Mouse (Mus musculus): Measurements from ENCODE around the gene Cops7a. TPM values are rescaled to one million over a fixed set of nuclear protein-coding genes. Genes with fewer than 3 reads are reported as not detected.

Cops7a gene
- polyA plus RNA-seq, 1 experiment: not detected

DNA sequence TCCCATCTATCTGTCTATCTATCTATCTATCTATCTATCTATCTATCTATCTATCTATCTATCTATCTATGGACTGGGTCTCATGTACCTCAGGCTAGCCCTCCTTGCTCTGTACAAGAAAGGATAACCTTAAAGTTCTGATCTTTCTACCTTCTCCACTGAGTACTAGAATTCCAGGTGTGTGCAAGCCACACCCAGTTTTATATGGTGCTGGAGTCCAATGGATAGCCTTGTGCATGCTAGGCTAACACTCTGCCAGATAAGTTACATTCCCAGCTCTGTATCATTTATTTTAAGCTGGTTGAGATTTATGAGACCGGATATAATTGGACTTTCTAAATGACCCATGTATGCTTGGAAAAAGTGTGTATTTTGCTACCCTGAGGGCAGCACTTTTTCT is 23.7 kb downstream of the Cops7a start:
- WGBS: 91% methylated on average over 1 of the region's 1 CpGs

GRCm38 (mm10) chr6:124938554-124938953 is 26.8 kb downstream of the Cops7a start:
- 95% methylated on average over 7 of the region's 7 CpGs for WGBS
- TF ChIP-seq POLR2A (IDR thresholded peaks at IDR 0.05; ENCODE audit: insufficient read depth, low read depth, low read length) (no peak), CTCF (IDR thresholded peaks at IDR 0.05; ENCODE audit: insufficient read depth, low read depth, low read length) (no peak)

More for the DNA sequence above, 23.7 kb downstream of the Cops7a start:
- no peaks in the 10 kb centered on the region for H3K4me1 ChIP-seq (ENCODE audit: control insufficient read depth, insufficient read depth, low read length)
- TF ChIP-seq CTCF (IDR thresholded peaks at IDR 0.05; ENCODE audit: insufficient read depth, low read depth, low read length) (no peak), POLR2A (IDR thresholded peaks at IDR 0.05; ENCODE audit: insufficient read depth, low read depth, low read length) (no peak)
- H3K4me3 ChIP-seq (ENCODE audit: insufficient read depth, low read depth, low read length): no peak overlapping the region
- no peak overlapping the region for H3K27ac ChIP-seq (ENCODE audit: insufficient read depth, low read depth, low read length)

GRCm38 (mm10) chr6:124937493-124937892 is 27.8 kb downstream of the Cops7a start:
- no peak for TF ChIP-seq POLR2A (IDR thresholded peaks at IDR 0.05; ENCODE audit: insufficient read depth, low read depth, low read length)
- no peak for TF ChIP-seq CTCF (IDR thresholded peaks at IDR 0.05; ENCODE audit: insufficient read depth, low read depth, low read length)
- WGBS: 69% methylated on average over 2 of the region's 2 CpGs

More at GRCm38 (mm10) chr6:124938554-124938953, 26.8 kb downstream of the Cops7a start:
- Histone ChIP-seq H3K4me1 (ENCODE audit: control insufficient read depth, insufficient read depth, low read length) (peaks cover 15% of the 10 kb centered on the region), H3K4me3 (ENCODE audit: insufficient read depth, low read depth, low read length) (no peak overlapping the region), H3K27ac (ENCODE audit: insufficient read depth, low read depth, low read length) (no peak overlapping the region)

DNA sequence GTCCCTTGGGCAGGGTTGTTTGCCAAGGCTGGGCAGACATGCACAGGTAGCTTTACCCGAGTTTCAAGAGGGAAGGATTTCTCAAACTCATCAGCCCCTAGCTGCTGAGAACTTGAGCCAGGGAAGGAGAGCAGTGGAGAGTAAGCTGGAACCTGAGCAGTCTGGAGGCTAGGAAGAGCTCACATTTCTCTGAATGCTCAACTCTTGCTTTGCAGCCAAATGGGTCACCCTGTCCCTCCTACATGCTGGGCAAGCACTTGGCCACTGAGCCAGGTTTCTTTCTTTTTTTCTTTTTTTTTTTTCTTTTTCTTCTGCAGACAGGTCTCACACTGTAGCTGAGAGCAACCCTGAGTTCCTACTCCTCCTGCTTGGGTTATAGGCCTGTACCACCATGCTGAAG is 28.7 kb downstream of the Cops7a start:
- Histone ChIP-seq H3K27ac (ENCODE audit: insufficient read depth, low read depth, low read length) (0 out of 2 replicates have a peak overlapping the region, but pooled peaks have one; percentile 41), H3K4me1 (ENCODE audit: control insufficient read depth, insufficient read depth, low read length) (peaks cover 25% of the 10 kb centered on the region), H3K4me3 (ENCODE audit: insufficient read depth, low read depth, low read length) (no peak overlapping the region)
- TF ChIP-seq POLR2A (IDR thresholded peaks at IDR 0.05; ENCODE audit: insufficient read depth, low read depth, low read length) (no peak), CTCF (IDR thresholded peaks at IDR 0.05; ENCODE audit: insufficient read depth, low read depth, low read length) (no peak)
- 77% methylated on average over 1 of the region's 1 CpGs for WGBS

More at GRCm38 (mm10) chr6:124937493-124937892, 27.8 kb downstream of the Cops7a start:
- no peak overlapping the region for H3K4me3 ChIP-seq (ENCODE audit: insufficient read depth, low read depth, low read length)
- H3K4me1 ChIP-seq (ENCODE audit: control insufficient read depth, insufficient read depth, low read length): peaks cover 20% of the 10 kb centered on the region
- H3K27ac ChIP-seq (ENCODE audit: insufficient read depth, low read depth, low read length): no peak overlapping the region

DNA sequence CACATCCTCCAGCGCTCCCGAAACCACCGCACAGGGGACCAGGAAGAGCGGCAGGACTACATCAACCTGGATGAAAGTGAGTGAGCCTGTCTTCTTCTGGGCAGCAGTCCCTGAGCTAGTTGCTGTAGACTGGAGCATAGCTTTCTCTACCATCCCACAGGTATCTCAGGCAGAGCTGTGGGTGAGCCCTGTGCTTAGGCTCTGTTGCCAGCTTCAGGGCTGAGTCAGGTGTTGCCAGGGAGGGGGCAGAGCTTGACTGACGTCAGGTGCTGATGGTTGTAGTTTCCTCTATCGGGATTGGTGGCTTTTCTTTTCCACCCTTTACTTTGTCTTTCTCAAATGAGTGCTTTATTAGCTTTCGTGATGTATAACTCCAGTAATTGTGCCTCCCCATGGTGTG is 30.7 kb downstream of the Cops7a start:
- no peak overlapping the region for H3K4me3 ChIP-seq (ENCODE audit: insufficient read depth, low read depth, low read length)
- TF ChIP-seq POLR2A (IDR thresholded peaks at IDR 0.05; ENCODE audit: insufficient read depth, low read depth, low read length) (no peak), CTCF (IDR thresholded peaks at IDR 0.05; ENCODE audit: insufficient read depth, low read depth, low read length) (no peak)
- H3K27ac ChIP-seq (ENCODE audit: insufficient read depth, low read depth, low read length): no peak overlapping the region
- H3K4me1 ChIP-seq (ENCODE audit: control insufficient read depth, insufficient read depth, low read length): peaks cover 25% of the 10 kb centered on the region
- WGBS: 90% methylated on average over 7 of the region's 7 CpGs

- Histone ChIP-seq H3K4me3 (ENCODE audit: insufficient read depth, low read depth, low read length) (no peak overlapping the region), H3K27ac (ENCODE audit: insufficient read depth, low read depth, low read length) (no peak overlapping the region), H3K4me1 (ENCODE audit: control insufficient read depth, insufficient read depth, low read length) (peaks cover 25% of the 10 kb centered on the region)
- TF ChIP-seq POLR2A (IDR thresholded peaks at IDR 0.05; ENCODE audit: insufficient read depth, low read depth, low read length) (no peak), CTCF (IDR thresholded peaks at IDR 0.05; ENCODE audit: insufficient read depth, low read depth, low read length) (no peak)
- WGBS: 83% methylated on average over 3 of the region's 3 CpGs
Measured at GRCm38 (mm10) chr6:124933127-124933526, 32.2 kb downstream of the Cops7a start.

DNA sequence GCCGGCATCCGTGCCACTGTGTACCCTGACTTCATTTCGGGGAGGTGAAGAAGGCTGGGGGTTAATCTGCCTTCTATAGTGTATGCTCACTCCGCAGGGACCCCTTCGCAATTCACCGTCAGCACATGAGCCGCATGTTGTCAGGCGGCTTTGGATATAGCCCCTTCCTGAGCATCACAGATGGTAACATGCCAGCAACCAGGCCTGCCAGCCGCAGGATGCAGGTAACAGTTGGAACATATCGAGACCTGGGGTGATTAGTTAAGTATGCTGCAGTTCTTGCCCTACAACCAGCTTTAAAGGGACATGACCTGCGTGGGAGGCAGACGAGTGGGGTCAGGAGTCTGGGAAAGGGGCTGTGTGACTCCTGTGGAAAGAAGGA is 33.0 kb downstream of the Cops7a start:
- Histone ChIP-seq H3K4me3 (ENCODE audit: insufficient read depth, low read depth, low read length) (peak overlapping the region; percentile 100), H3K27ac (ENCODE audit: insufficient read depth, low read depth, low read length) (peak overlapping the region; percentile 98), H3K4me1 (ENCODE audit: control insufficient read depth, insufficient read depth, low read length) (peaks cover 25% of the 10 kb centered on the region)
- TF ChIP-seq POLR2A (IDR thresholded peaks at IDR 0.05; ENCODE audit: insufficient read depth, low read depth, low read length): no peak
- no peak for TF ChIP-seq CTCF (IDR thresholded peaks at IDR 0.05; ENCODE audit: insufficient read depth, low read depth, low read length)
- WGBS: 27% methylated on average over 12 of the region's 12 CpGs

DNA sequence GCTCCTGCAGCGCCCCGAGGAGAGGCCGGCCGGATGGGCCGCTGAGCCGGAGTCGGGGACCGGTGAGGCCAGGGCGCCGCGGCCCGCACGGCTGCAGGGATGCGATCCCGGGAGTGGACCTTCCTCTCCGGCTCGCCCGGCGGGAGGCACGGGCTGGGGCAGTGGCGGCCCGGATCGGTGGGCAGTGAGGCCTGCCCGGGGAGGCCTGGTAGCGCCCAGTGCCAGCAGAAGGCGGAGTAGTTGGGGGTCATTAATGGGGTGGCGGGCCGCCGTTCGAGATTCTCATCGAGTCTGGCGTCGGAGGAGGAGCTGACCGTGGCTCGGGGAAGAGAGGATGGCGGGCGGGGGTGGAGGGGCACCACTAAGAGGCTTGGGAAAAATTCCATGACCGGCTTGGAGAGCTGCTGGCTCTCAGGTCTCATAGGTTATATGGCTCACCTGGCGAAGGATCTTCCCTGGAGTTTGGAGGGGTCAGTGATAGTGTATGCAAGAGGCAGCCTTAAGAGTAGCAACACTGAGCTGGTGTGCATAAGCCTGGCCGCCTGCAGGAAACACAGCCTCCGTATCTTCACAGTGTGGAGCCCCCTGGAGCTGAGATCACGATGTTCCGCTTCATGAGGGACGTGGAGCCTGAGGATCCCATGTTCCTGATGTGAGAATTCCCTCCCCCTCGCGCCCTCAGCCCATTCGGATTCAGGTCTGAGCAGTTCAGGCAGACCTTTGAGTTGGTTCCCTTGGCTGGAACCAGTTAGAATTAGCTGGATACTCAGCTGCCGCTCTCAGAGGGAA is 33.6 kb downstream of the Cops7a start:
- under 1% methylated on average over 48 of the region's 48 CpGs for WGBS
- peaks cover 25% of the 10 kb centered on the region for H3K4me1 ChIP-seq (ENCODE audit: control insufficient read depth, insufficient read depth, low read length)
- TF ChIP-seq CTCF (IDR thresholded peaks at IDR 0.05; ENCODE audit: insufficient read depth, low read depth, low read length): peak; percentile 30; the same call in 1 of the 2 replicates
- no peak; the same call in 1 of the 2 replicates for TF ChIP-seq POLR2A (IDR thresholded peaks at IDR 0.05; ENCODE audit: insufficient read depth, low read depth, low read length)
- H3K27ac ChIP-seq (ENCODE audit: insufficient read depth, low read depth, low read length): peak overlapping the region; percentile 98
- peak overlapping the region; percentile 100 for H3K4me3 ChIP-seq (ENCODE audit: insufficient read depth, low read depth, low read length)

- WGBS: under 1% methylated on average over 62 of the region's 64 CpGs
- TF ChIP-seq POLR2A (IDR thresholded peaks at IDR 0.05; ENCODE audit: insufficient read depth, low read depth, low read length): peak; percentile 81
- TF ChIP-seq CTCF (IDR thresholded peaks at IDR 0.05; ENCODE audit: insufficient read depth, low read depth, low read length): peak; percentile 92
Measured at GRCm38 (mm10) chr6:124930754-124931524, 34.4 kb downstream of the Cops7a start, which contains the start of gene Mlf2. Gene Mlf2, plus strand, starts transcription at chr6:124931386.

More at GRCm38 (mm10) chr6:124930754-124931524, 34.4 kb downstream of the Cops7a start, which contains the start of gene Mlf2:
- Histone ChIP-seq H3K4me1 (ENCODE audit: control insufficient read depth, insufficient read depth, low read length) (peaks cover 25% of the 10 kb centered on the region), H3K27ac (ENCODE audit: insufficient read depth, low read depth, low read length) (peak within 1 kb of the TSS; percentile 98), H3K4me3 (ENCODE audit: insufficient read depth, low read depth, low read length) (peak within 1 kb of the TSS; percentile 100)

Data from olfactory bulb, adult 2 months (tissue).